Mouse (Mus musculus) liver, embryonic 16.5 days (tissue): Measurements from ENCODE around the gene Trip12. TPM values are rescaled to one million over a fixed set of nuclear protein-coding genes. Genes with fewer than 3 reads are reported as not detected.

ENCODE experiments used
- ATAC-seq: fragments of 200-750 bp; cut with Nextera tagmentation; 2 replicates; pipeline ENCODE4 v1.8.0; 2017; ENCODE audit warnings: low read depth, mild to moderate bottlenecking, moderate number of reproducible peaks, moderate library complexity
- H3K27ac ChIP-seq: fragments of 300-500 bp; sonication (generic); 2 replicates; pipeline ENCODE4 v1.5.1; 2014; ENCODE audit warnings: mild to moderate bottlenecking, low read length
- H3K27me3 ChIP-seq: fragments of 300-500 bp; sonication (generic); 2 replicates; pipeline ENCODE4 v1.6.1; 2014; ENCODE audit warnings: low read depth, low read length, mixed read lengths; ENCODE audit not compliant: control insufficient read depth, insufficient read depth
- H3K36me3 ChIP-seq: fragments of 300-500 bp; sonication (generic); 2 replicates; pipeline ENCODE4 v1.6.1; 2014; ENCODE audit warnings: mild to moderate bottlenecking; ENCODE audit not compliant: control insufficient read depth, insufficient read depth
- H3K4me1 ChIP-seq: fragments of 300-500 bp; sonication (generic); 2 replicates; pipeline ENCODE4 v1.6.1; 2014; ENCODE audit warnings: low read depth, low read length, mixed read lengths; ENCODE audit not compliant: control insufficient read depth
- H3K4me2 ChIP-seq: fragments of 300-500 bp; sonication (generic); 2 replicates; pipeline ENCODE4 v1.6.1; 2014; ENCODE audit warnings: low read depth, low read length, mixed read lengths
- H3K4me3 ChIP-seq: fragments of 300-500 bp; sonication (generic); 2 replicates; pipeline ENCODE4 v1.5.1; 2014; ENCODE audit warnings: low read depth, mild to moderate bottlenecking, low read length
- H3K9ac ChIP-seq: fragments of 300-500 bp; sonication (generic); 2 replicates; pipeline ENCODE4 v1.6.1; 2014; ENCODE audit warnings: low read depth, low read length
- H3K9me3 ChIP-seq: fragments of 300-500 bp; sonication (generic); replicated peaks from 2 replicates; pipeline ENCODE4 v1.6.1; 2016; ENCODE audit warnings: low read length; ENCODE audit not compliant: control insufficient read depth
- WGBS: fragments of 180-500 bp; shearing (Covaris S2); extraction: QIAGEN DNeasy Blood & Tissue Kit; methylation state at CpG from one replicate; pipeline ENCODE4 v1.1.7; 2014; ENCODE audit not compliant: insufficient replicate concordance; 5-methylcytosine and 5-hydroxymethylcytosine counted together
- polyA plus RNA-seq: library from polyadenylated mRNA; unstranded; fragments of >200 nt; fragmentation: Nextera tagmentation; extraction: Ambion mirVana; gene quantifications from 2 replicates; pipeline ENCODE4 v1.2.1, GENCODE M21; 2015

The Trip12 gene
- 31.6 and 32.0 TPM in 2 replicates for polyA plus RNA-seq

GRCm38 (mm10) chr1:84840018-84840664 is at the start of gene Trip12:
TSS of gene Trip12 (minus strand) at chr1:84840516.
- H3K4me3 ChIP-seq: peak within 1 kb of the TSS; percentile 97
- peak within 1 kb of the TSS; percentile 99 for H3K9ac ChIP-seq
- H3K27ac ChIP-seq: peak within 1 kb of the TSS; percentile 96
- no peaks in the 10 kb centered on the region for H3K9me3 ChIP-seq
- no peaks in the 10 kb centered on the region for H3K27me3 ChIP-seq
- H3K4me1 ChIP-seq: peaks cover 7% of the 10 kb centered on the region
- WGBS: 0% methylated on average over 39 of the region's 39 CpGs
- peak within 1 kb of the TSS; percentile 83 for H3K4me2 ChIP-seq
- peak; percentile 43 for ATAC-seq
- no peaks in the 10 kb centered on the region for H3K36me3 ChIP-seq

GRCm38 (mm10) chr1:84890005-84890393 is 49.7 kb upstream of the Trip12 start:
- Histone ChIP-seq H3K4me3 (no peak overlapping the region), H3K27ac (no peak overlapping the region), H3K9ac (no peak overlapping the region), H3K9me3 (no peaks in the 10 kb centered on the region), H3K4me2 (no peak overlapping the region), H3K4me1 (no peaks in the 10 kb centered on the region), H3K27me3 (no peaks in the 10 kb centered on the region), H3K36me3 (no peaks in the 10 kb centered on the region)
- whole genome bisulfite sequencing: 49% methylated on average over 7 of the region's 7 CpGs
- no peak for ATAC-seq

GRCm38 (mm10) chr1:84889330-84890004 is 49.2 kb upstream of the Trip12 start:
- Histone ChIP-seq H3K4me1 (no peaks in the 10 kb centered on the region), H3K27me3 (no peaks in the 10 kb centered on the region), H3K9ac (no peak overlapping the region), H3K9me3 (no peaks in the 10 kb centered on the region), H3K36me3 (no peaks in the 10 kb centered on the region), H3K27ac (no peak overlapping the region), H3K4me3 (no peak overlapping the region), H3K4me2 (no peak overlapping the region)
- ATAC-seq: no peak
- 62% methylated on average over 8 of the region's 8 CpGs for WGBS

- Histone ChIP-seq H3K36me3 (no peaks in the 10 kb centered on the region), H3K9ac (no peak overlapping the region), H3K27ac (no peak overlapping the region), H3K9me3 (no peaks in the 10 kb centered on the region), H3K4me3 (no peak overlapping the region), H3K4me2 (no peak overlapping the region), H3K27me3 (no peaks in the 10 kb centered on the region), H3K4me1 (no peaks in the 10 kb centered on the region)
- no peak for ATAC-seq
- 70% methylated on average over 6 of the region's 6 CpGs for WGBS
These were observed 45.6 kb upstream of the Trip12 start for GRCm38 (mm10) chr1:84885921-84886320.

- Histone ChIP-seq H3K36me3 (no peaks in the 10 kb centered on the region), H3K4me1 (no peaks in the 10 kb centered on the region), H3K9me3 (no peaks in the 10 kb centered on the region), H3K27me3 (no peaks in the 10 kb centered on the region), H3K9ac (no peak overlapping the region), H3K4me2 (no peak overlapping the region), H3K27ac (no peak overlapping the region), H3K4me3 (no peak overlapping the region)
- WGBS: 49% methylated on average over 3 of the region's 3 CpGs
- ATAC-seq: no peak
These were observed 44.9 kb upstream of the Trip12 start for GRCm38 (mm10) chr1:84885174-84885573.

- no peak overlapping the region for H3K4me3 ChIP-seq
- H3K9me3 ChIP-seq: no peaks in the 10 kb centered on the region
- no peaks in the 10 kb centered on the region for H3K27me3 ChIP-seq
- WGBS: 66% methylated on average over 4 of the region's 4 CpGs
- H3K9ac ChIP-seq: no peak overlapping the region
- H3K27ac ChIP-seq: no peak overlapping the region
- H3K4me2 ChIP-seq: no peak overlapping the region
- no peak for ATAC-seq
- no peaks in the 10 kb centered on the region for H3K4me1 ChIP-seq
- H3K36me3 ChIP-seq: no peaks in the 10 kb centered on the region
These were observed 43.6 kb upstream of the Trip12 start for GRCm38 (mm10) chr1:84883889-84884288.

GRCm38 (mm10) chr1:84882937-84883336 is 42.6 kb upstream of the Trip12 start:
- H3K4me1 ChIP-seq: no peaks in the 10 kb centered on the region
- ATAC-seq: no peak
- no peak overlapping the region for H3K4me3 ChIP-seq
- H3K36me3 ChIP-seq: no peaks in the 10 kb centered on the region
- no peaks in the 10 kb centered on the region for H3K27me3 ChIP-seq
- no peak overlapping the region for H3K9ac ChIP-seq
- 62% methylated on average over 4 of the region's 4 CpGs for WGBS
- H3K9me3 ChIP-seq: no peaks in the 10 kb centered on the region
- H3K27ac ChIP-seq: no peak overlapping the region
- H3K4me2 ChIP-seq: no peak overlapping the region

- no peak for ATAC-seq
- Histone ChIP-seq H3K4me1 (no peaks in the 10 kb centered on the region), H3K4me2 (no peak overlapping the region), H3K27ac (no peak overlapping the region), H3K36me3 (no peaks in the 10 kb centered on the region), H3K4me3 (no peak overlapping the region), H3K9ac (no peak overlapping the region), H3K27me3 (no peaks in the 10 kb centered on the region), H3K9me3 (no peaks in the 10 kb centered on the region)
- 60% methylated on average over 2 of the region's 2 CpGs for WGBS
These were observed 41.8 kb upstream of the Trip12 start for GRCm38 (mm10) chr1:84882066-84882532.
